Mouse (Mus musculus) neural tube, embryonic 10.5 days (tissue): ENCODE results near the gene Casp8ap2.

Experiments used
- DNase-seq: peaks from one replicate; pipeline ENCODE4 v3.0.0-alpha.2; 2017; ENCODE audit warnings: low spot score; ENCODE audit errors: extremely low spot score

The Casp8ap2 gene

GRCm38 (mm10) chr4:32668291-32668690 lies 53.0 kb downstream of the Casp8ap2 start:
- no peak for DNase-seq

- DNase-seq, result no peak
Measured at GRCm38 (mm10) chr4:32669825-32670224, 54.6 kb downstream of the Casp8ap2 start.

GRCm38 (mm10) chr4:32674025-32674424 lies 58.8 kb downstream of the Casp8ap2 start:
- no peak for DNase-seq

GRCm38 (mm10) chr4:32677471-32677870 lies 62.2 kb downstream of the Casp8ap2 start:
- DNase-seq, result no peak

GRCm38 (mm10) chr4:32680843-32681242 lies 65.6 kb downstream of the Casp8ap2 start:
- DNase-seq, result no peak

GRCm38 (mm10) chr4:32682471-32682870 lies 67.2 kb downstream of the Casp8ap2 start:
- no peak for DNase-seq

GRCm38 (mm10) chr4:32683061-32683582 lies 67.9 kb downstream of the Casp8ap2 start:
- DNase-seq, result no peak
